Mouse (Mus musculus) layer of hippocampus, adult 18-20 months (tissue): ENCODE measurements at regions not wholly inside any gene's neighbourhood (a gene's known extent, or its start where the extent isn't known, plus 50 kb on each side); places are given as distances from the start of the nearest gene placed in this dataset.

Experiments
- DNase-seq, 2 experiments: peaks; one replicate each; pipeline ENCODE4 v3.0.0; 2022; ENCODE audit warnings: low spot score in 2 of 2

DNA sequence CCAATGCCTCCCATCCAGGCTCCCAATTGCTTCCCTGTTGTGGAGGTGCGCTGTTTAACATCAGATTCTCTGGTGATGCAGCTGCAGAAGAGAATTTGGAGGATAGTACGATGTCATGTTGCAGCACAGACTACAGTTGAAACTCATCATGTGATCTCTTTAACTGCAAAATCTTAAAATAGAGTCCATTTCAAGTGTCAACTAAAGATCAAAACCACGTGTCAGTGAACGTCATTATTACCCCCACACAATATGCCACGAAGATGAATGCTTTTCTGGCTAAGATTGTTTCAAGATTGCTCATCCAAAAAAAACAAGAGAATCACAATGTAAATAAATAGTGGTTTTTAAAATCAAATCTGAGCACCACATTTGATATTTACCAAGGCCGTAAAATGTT is 343.7 kb upstream of the Fam98a start:
- DNase-seq = no peak

DNA sequence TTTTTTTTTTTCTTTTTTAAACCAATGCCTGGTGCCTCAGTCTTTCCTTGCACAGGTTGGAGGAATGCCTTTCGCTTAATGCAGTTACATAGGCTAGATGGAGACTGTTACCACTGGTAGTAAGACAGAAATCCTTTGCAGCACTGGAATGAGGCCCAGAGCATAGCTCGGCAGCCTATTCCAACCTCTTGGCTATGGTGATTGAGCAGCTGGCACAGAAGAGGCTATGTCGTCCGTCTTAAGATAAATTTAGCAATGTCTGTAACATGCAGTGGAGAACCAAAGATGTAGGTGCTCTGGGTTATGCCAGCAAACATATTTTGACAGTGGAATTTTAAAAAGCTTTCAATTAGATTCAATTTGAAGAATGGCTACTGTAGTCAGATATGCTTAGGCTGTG is 343.2 kb upstream of the Fam98a start:
- DNase-seq = no peak

DNA sequence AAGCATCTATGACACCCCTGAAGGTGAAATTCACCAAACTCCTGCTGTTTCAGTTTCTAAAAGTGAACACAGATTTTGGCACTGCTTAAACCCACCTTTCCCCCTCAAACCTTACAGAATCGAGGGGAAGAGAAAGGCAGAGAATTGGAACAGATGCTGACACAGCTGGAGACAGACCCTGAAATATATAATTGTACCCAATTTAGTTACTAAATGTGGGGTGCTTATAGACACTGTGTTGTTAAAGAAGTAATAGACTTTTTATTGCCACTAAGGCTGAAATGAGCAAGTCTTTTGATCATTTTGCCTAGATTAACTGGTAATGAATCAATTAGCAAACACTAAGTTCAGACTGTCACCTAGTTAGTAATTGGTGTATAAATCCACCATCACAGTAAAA is 341.8 kb upstream of the Fam98a start:
- no peak for DNase-seq

DNA sequence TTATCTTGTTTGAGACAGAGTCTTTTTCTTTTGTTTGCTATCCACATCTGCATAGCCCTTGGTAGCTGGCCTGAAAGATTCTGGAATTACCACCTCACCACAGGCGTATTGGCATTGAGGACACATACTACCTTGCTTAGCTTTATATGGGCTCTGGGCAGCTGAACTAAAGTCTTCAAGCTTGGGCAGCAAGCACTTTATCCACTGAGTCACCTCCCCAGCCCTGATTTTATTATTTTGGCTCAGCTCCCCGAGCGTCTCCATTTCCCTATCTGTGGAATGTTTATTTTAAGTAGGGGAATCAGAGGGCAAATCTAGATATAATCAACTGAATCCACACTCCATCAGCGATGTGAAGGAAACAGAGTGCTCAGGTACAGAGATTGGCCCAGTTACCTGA is 340.4 kb upstream of the Fam98a start:
- no peak for DNase-seq

DNA sequence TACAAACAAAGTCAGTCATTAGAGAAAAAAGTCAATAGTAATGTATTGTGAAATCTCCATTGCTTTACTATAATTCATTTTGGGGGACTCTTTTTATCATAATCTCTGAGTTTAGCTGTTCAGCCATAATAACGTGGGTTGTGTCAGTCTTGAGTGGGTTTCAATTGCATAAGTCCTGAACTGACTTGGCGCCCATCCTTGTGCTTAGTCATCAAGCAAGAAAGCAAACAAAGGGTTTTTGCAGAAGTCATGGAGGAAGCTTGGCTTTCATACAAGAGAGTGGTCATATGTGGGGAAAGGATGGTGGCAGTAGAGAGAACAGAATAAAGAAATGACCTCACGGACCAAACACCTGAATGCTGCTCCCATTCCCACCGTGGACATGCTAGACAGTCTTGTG is 339.8 kb upstream of the Fam98a start:
- DNase-seq = peak in 1 of 2 experiments; percentile 3

DNA sequence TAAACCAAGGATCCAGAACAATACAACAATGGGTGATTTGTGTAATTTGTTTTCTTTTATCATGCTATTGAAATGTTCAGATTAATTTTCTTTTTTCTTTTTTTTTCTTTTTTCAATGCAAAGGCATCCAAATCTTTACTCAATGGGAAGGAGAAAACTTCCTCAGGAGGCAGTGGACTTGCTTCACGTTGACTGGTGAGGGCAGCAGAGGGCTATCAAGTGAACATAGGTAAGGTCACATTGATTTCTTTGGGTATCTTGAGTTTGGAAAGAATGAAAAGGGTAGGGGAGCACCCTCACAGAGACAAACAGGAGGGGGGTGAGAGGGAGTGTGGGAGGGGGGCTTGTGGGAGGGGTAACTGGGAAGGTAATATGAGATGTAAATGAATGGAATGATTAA is 326.1 kb upstream of the Fam98a start:
- DNase-seq = no peak

DNA sequence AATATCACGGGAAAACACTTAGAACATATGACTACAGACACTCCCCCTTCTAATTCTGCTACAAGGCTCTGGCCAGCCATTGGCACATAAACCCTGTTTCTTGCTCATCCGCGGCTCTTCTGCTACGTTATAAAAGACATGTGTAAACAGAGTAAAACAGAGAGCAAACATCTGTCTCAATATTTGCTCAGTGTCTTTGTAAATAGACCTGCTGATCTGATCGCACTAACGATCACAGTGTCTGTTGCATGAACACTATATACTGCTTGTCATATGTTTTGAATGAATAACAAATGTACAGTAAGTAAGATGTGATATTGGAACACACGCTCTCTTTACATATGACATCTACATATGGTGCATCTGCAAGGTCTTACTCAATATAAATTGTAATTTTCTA is 325.1 kb upstream of the Fam98a start:
- DNase-seq = no peak

DNA sequence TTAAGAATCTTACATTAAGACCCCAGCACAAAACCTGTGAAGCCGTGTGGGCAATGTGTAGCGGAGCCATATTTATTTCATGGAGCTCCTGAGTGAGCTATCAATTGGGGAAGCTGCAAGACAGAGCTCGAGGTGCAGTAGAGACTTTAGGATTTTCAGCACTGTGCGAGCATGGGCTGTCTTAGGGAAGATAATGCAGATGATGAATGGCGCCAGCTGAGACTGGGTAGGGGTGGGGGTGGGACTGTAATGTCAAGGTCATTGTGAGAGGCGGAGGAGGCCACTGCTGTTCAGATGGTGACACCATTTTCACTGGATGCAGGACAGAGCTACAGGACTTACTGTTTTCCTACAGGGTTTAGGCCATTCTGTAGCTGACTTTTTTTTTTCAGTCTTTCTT is 322.8 kb upstream of the Fam98a start:
- DNase-seq = no peak

DNA sequence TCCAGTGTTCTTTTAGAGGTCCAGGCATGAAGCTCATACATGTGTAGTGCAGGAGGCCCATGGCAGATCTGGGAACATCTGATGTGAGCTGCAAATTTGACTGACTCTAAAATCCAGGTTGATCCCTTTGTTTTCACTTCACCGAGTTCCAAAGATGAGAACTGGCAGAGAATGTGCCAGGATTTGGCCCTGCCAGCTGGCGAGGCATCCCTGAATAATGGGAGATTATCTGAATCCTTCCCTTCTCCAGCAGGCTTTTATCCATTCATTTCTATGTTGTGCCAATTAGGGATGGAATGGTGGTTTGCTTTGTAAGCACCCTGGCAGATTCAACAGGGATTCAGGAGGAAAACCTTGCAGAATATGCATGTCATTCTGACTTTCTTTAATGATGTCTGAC is 318.7 kb upstream of the Fam98a start:
- peak; percentile 2 to 24 for DNase-seq

DNA sequence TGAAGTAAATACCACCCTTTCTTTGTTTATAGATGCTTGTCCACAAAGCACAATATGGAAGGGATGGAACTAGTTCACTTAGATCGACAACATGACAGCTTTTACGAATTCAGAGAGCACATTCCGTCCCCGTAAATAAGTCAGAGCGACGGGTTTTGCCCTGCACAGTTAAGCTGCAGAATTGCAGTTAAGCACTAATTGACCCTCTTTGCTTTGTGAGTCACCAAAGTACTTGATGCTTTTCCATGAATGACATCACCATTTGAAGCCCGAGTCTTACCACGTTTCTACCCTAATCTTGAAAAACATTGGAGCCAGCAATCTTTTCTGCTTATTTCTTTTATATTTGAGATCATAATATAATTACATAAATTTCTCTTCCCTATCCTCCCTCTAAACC is 305.3 kb upstream of the Fam98a start:
- DNase-seq = no peak

DNA sequence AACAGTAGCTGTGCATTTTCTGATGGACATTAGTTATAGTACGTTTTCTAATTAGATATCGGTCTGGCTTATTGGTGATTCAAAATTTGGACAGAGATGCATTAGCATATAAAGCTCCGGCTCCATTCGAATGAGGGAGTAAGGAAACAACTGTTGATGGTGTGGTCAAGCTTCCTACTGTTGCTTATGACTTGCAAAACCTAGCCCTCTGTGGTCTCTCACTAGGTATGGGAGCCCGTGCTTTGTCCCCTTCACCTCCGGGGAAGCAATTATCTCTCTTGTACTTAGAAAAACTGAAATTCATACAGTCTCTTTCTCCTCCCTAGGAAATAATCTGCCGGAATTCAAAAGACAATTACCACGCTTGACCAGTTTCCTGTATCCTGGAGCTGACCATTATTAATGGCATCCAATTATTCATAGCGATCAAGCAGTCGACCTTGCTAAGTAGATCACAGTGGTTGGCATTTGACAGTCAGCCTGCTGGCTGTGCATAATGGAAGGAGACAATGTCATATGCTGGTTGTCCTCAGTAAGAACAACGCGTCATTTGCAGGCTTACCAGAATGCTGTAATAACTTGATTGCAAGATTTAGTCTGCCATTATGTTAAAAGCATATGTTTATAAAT is 264.4 kb upstream of the Fam98a start:
- DNase-seq = no peak

DNA sequence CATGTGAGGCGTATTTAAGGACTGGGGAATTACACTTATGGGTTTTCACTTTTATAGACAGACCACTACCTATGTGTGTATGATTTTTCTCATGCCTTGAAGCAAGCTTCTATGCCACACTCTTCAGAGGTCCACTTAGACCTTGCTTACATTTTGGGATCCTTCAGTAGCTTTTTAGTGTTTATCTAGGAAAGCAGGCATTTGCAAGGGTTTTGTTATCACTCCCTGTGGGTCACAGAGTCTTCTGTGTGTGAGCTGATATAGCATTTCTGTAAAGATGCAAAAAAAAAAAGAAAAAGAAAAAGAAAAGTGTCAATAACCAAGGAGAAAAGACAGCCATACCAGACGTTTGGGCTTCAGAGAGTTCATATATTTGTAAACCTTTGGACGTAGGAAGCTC is 260.4 kb upstream of the Fam98a start:
- DNase-seq = no peak

DNA sequence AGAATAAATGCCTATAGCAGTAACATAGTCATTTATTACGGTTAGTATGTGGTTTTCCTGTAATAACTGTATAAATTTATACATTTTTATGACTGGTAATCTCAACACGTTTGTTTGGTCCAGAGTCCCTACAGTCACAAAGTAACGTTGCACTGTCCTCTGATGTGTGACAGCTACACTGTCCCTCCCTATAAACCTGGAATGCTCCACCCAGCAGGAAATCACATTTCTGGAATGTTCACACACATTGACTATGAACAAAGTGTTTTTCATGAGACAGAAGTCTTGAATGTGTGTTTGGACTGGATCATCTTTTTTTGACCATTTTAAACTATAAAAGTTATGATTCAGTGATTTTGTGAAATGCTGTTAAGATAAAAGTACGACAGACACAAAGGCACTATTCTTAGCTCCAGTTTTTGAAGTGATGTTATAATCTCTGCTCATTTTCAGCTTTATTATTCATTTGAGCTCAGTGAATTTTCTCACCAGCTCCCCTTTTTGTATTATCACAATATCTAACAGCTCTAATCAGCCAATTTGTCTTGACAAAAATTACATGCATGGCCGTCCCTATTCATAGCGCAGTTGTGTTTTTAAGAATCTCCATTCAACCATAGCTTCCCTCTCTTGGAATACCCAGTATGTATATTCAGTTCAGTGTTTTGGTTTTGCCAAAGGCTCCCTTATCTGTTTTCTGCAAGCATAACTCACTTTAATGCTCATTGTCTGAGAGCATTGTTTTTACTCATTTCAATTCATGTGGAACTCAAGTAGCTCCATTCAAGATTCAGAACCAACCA is 257.0 kb upstream of the Fam98a start:
- no peak for DNase-seq

DNA sequence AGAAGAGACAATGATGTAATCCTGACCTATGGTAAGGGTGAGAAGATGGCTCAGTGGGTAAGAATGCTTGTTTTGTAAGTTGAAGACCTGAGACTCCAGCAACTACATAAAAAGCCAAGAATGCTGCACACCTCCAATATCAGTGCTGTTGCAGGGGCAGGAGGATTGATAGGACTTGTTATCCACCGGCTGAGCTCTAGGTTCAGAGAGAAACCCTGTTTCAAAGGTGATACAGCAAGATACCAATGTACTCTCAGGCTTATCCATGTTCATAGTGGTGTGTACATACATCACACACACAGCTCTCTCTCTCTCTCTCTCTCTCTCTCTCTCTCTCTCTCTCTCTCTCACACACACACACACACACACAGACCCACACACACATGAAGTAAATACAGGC is 256.3 kb upstream of the Fam98a start:
- DNase-seq = no peak

DNA sequence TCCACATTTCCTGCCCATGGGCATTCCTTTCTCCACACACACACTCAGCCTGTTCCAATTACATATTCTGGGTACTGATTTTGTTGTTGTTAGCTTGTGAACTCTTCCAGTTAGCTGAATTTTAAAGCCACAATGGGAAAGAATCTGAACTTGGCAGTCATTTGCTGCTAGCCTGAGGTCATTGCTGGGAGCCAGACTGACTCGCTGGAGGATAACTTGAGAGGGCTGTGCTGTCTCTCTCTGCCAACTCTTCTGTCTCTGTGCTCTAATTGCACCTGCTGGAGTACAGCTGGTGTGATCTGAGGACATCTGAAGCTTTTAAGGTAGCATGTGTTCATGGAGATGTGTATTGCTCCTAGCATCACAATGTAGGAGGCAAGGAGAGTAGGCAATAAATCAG is 252.6 kb upstream of the Fam98a start:
- DNase-seq = no peak

DNA sequence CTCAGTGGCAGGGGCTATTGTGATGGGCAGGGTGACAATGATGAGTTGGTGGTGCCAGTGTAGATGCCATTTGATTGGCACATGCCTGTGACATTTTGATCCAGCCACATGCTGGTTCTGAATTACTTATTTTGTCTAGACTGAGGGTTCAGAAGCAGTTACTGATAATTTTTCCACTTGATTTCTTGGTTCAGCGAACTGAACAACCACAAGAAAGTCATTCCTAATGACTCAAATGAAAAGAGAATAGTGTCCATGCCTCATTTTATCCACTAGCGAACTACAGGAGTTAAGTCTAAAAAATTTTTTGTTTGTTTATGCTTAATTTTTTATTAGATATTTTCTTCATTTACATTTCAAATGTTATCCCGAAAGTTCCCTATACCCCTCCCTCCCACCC is 244.6 kb upstream of the Fam98a start:
- no peak for DNase-seq

DNA sequence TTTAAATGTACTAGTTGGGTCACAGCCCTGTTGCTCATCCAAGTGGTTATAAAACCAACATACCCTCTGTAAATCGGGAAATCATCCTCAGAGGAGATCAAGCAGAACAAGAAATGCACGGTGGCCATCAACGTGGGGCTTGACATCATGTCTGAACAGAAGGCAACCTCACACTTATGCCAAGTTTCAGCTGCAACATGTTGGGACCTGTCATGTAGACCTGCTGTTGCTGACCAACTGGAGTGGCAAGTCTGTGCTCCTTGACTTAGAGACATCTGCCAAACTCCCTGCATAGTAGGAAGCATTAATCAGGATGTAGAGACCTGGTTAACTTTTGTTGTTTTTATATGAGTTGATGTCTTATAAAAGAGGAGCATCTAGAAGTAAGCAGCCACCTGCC is 244.0 kb upstream of the Fam98a start:
- no peak for DNase-seq

DNA sequence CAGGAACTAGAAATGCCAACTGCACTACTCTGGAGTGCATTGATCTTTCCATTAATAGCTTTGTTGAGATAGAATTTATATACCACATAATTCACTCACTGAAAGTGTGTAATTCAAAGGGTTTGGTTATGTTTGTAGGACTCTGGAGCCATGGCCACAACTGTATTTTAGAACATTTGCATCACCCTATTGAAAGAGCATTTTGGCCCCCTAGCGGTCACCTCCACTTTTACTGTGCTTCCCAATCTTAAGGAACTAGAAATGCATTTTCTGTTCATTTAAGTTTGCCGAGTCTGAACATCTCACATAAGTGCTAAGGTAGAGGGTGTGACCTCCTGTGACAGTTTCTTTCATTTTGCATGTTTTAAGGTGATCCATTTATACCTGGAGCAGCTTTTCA is 228.0 kb upstream of the Fam98a start:
- DNase-seq = no peak

DNA sequence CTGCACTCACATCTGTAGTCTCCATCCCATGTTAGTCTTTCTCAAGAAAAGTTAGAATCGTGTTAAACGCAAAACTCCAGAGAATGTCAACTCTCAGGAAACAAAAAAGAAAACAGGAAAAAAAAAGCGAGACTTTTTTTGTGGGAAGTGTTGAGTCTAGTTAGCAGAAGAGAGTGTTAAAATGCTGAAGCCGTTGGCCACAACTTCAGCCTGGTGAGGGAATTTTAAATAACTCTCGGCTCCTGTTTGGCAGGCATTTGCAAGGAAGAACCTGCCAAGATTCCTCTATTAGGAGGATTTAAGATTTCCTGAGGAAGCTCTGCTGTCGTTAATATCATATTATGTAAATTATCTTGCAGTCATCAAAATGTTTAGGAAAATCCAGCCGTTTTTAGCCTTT is 224.9 kb upstream of the Fam98a start:
- no peak for DNase-seq

DNA sequence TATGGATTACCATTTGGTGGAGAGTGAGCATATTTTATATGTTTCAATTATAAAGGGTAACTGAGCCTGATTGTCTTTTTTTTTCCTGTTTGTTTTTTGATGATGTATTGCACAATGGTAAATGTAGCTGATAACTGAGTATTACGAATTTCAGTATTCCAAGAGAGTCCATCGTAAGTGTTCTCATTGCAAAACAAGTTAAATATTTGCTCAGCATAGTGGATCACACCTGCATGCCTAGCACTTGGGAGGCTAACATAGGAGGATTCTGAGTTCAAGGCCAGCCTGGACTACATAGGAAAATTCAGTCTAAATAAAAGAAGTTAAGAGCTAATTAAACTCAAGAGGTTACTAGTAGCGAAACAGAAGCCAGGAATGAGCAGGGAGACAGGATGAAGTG is 223.8 kb upstream of the Fam98a start:
- DNase-seq = no peak

DNA sequence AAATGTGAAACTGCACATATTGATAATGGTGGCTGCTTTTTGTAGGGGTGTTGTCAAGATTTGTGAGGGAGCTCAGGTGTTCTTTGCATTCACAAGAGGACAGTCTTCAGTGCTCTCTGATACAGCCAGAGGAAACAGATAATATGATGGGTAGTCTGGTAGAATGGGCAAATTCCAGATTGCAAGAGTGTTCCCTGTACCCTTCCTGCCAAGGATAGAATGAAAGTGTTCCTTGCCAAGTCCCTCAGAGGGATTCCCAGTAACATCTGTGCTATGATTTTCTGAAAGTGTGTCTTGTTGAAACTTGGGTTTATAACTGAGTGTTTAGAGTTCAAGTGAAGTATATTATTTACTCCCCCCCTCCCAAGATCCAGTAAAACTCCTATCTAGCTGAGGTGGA is 221.1 kb upstream of the Fam98a start:
- DNase-seq = no peak

DNA sequence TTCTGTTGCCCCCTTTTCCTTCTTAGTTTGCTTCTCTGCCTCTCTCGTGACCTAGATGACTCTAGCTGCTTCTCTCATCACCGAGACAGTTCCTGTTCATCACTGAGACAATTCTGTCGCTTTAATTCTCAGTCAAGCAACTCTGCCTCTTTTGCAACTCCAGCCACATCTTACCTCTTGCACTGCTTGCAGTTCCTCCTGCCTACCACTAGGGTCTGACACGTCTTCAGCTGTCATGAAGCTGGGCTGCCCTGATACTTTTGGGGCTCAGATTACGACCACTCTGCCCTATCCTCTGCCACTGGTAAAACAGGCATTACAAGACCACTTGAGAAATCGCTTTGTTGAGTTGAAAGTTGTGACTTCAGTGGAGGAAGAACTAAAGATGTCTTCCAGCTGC is 216.9 kb upstream of the Fam98a start:
- DNase-seq = no peak

DNA sequence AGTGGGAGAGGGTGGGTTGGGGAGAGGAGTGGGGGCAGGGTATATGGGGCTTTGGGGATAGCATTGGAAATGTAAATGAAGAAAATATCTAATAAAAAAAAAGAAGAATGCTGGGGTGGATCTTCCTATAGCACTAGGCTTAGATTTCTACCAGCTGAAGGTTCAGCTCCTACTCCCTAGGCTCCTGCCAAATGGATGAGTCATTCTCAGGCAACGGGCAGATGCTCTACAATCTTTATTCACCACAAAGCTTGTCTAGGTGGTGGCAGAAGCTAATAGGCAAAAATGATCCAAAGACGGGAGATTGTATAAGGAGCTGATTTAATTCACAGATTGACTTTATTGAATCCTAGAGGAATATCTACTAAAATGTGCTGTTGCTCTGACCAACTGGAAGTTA is 211.6 kb upstream of the Fam98a start:
- peak; percentile 61 to 73 for DNase-seq
